Mouse (Mus musculus) liver, adult 2 months (tissue): ENCODE measurements at regions not wholly inside any gene's neighbourhood (a gene's known extent, or its start where the extent isn't known, plus 50 kb on each side); places are given as distances from the start of the nearest gene placed in this dataset.

Experiments
- CTCF ChIP-seq: fragments of 200-500 bp; IDR thresholded peaks from 2 replicates; pipeline ENCODE4 v1.5.1; 2011; ENCODE audit warnings: low read depth, low read length, control low read depth
- POLR2A ChIP-seq: fragments of 200-500 bp; IDR thresholded peaks from 2 replicates; pipeline ENCODE4 v1.6.1; 2011; ENCODE audit warnings: low read length, control low read depth; ENCODE audit not compliant: insufficient read depth; ENCODE audit errors: extremely low read depth

GRCm38 (mm10) chr7:70777763-70778162 lies 411.2 kb upstream of the Nr2f2 start:
- TF ChIP-seq CTCF (no peak), POLR2A (no peak)
